Mouse (Mus musculus): ENCODE results near the gene Nxt1.
A peak's percentile ranks its signal among the peaks of the same experiment; 100 is the strongest.

The Nxt1 gene

GRCm38 (mm10) chr2:148672199-148673096, at the start of gene Nxt1:
Gene Nxt1, plus strand, starts transcription at chr2:148672601.
- peak; percentile 99 to 100 for DNase-seq

- no peak for DNase-seq
These were observed 49.3 kb upstream of the Nxt1 start for GRCm38 (mm10) chr2:148623067-148623466.

- DNase-seq: no peak
These were observed 47.9 kb upstream of the Nxt1 start for GRCm38 (mm10) chr2:148624484-148624883.

GRCm38 (mm10) chr2:148627011-148627471, 45.4 kb upstream of the Nxt1 start:
- DNase-seq: no peak

GRCm38 (mm10) chr2:148631011-148631410, 41.4 kb upstream of the Nxt1 start:
- DNase-seq: no peak

- DNase-seq: no peak
These were observed 40.8 kb upstream of the Nxt1 start for GRCm38 (mm10) chr2:148631602-148632001.

- DNase-seq: no peak
These were observed 37.9 kb upstream of the Nxt1 start for GRCm38 (mm10) chr2:148634466-148634865.

- DNase-seq: no peak
These were observed 29.6 kb upstream of the Nxt1 start for GRCm38 (mm10) chr2:148642610-148643370.

- no peak for DNase-seq
These were observed 27.9 kb upstream of the Nxt1 start for GRCm38 (mm10) chr2:148644421-148645000.

GRCm38 (mm10) chr2:148650587-148651357, 21.6 kb upstream of the Nxt1 start:
- DNase-seq: no peak

- DNase-seq: peak; percentile 54 to 61
These were observed 17.4 kb upstream of the Nxt1 start for GRCm38 (mm10) chr2:148654961-148655360.

GRCm38 (mm10) chr2:148663458-148663857, 8.9 kb upstream of the Nxt1 start:
- DNase-seq: no peak

- DNase-seq: peak; percentile 21 to 38
These were observed 5.4 kb downstream of the Nxt1 start for GRCm38 (mm10) chr2:148677801-148678200.

- DNase-seq: peak in 1 of 2 experiments; percentile 16
These were observed 6.9 kb downstream of the Nxt1 start for GRCm38 (mm10) chr2:148679346-148679745.

GRCm38 (mm10) chr2:148680775-148681291, 8.4 kb downstream of the Nxt1 start, which contains the start of gene Gzf1:
Gene Gzf1, plus strand, starts transcription at chr2:148681023.
- peak; percentile 97 to 99 for DNase-seq

- DNase-seq: peak; percentile 47 to 59
These were observed 9.1 kb downstream of the Nxt1 start for GRCm38 (mm10) chr2:148681461-148681891.

- no peak for DNase-seq
These were observed 10.6 kb downstream of the Nxt1 start for GRCm38 (mm10) chr2:148683031-148683430.

GRCm38 (mm10) chr2:148684972-148685371, 12.6 kb downstream of the Nxt1 start:
- no peak for DNase-seq

GRCm38 (mm10) chr2:148685709-148686108, 13.3 kb downstream of the Nxt1 start:
- no peak for DNase-seq

GRCm38 (mm10) chr2:148686862-148687261, 14.5 kb downstream of the Nxt1 start:
- no peak for DNase-seq

- no peak for DNase-seq
These were observed 15.6 kb downstream of the Nxt1 start for GRCm38 (mm10) chr2:148687971-148688370.
